Comparison of ENCODE assay signal across 8 mouse cellular contexts in genomic region chr8:84846722-84847572, GRCm38 (mm10). TPM values are rescaled to one million over a fixed set of nuclear protein-coding genes. Genes with fewer than 3 reads are reported as not detected.
A peak's percentile ranks its signal among the peaks of the same experiment; 100 is the strongest.
DNase-seq lines count a peak whose midpoint lies in the region; ATAC-seq and TF ChIP-seq lines count a peak whose summit lies in the region.

TSS of gene Calr (minus strand) at chr8:84846934.

- peak within 1 kb of the TSS; percentile 87 for H3K4me2 ChIP-seq in heart, embryonic 12.5 days
- H3K4me2 ChIP-seq in kidney, postnatal 0 days (ENCODE audit: low read length), result peak within 1 kb of the TSS; percentile 77
- peak within 1 kb of the TSS; percentile 95 for H3K4me2 ChIP-seq in liver, embryonic 11.5 days
- peak within 1 kb of the TSS; percentile 80 for H3K4me2 ChIP-seq in stomach, embryonic 14.5 days (replicated peaks; ENCODE audit: low read depth, low read length)

- peak; percentile 100 for DNase-seq in CD4-positive helper T cell, adult 2 months (ENCODE audit: low read depth, low spot score)
- peak; percentile 100 for DNase-seq in brain, embryonic 18.5 days (ENCODE audit: low read depth, low spot score)
- peak; percentile 100 for DNase-seq in kidney, postnatal 0 days (ENCODE audit: low spot score)
- DNase-seq in liver, embryonic 11.5 days (ENCODE audit: low spot score), result peak; percentile 100
- DNase-seq in naive thymus-derived CD4-positive, alpha-beta T cell, adult 2 months (ENCODE audit: low read depth), result peak; percentile 99

- ATAC-seq in erythroid progenitor cell, adult 5-6 weeks (replicated peaks; ENCODE audit: low FRiP score, poor library complexity, severe bottlenecking), result peak; percentile 94
- peak; percentile 99 for ATAC-seq in heart, embryonic 12.5 days (ENCODE audit: insufficient number of reproducible peaks, low FRiP score)
- ATAC-seq in kidney, postnatal 0 days (replicated peaks; ENCODE audit: low FRiP score, low read depth), result peak; percentile 99
- peak; percentile 98 for ATAC-seq in liver, embryonic 11.5 days (replicated peaks; ENCODE audit: low FRiP score)
- ATAC-seq in stomach, embryonic 14.5 days (ENCODE audit: insufficient number of reproducible peaks, insufficient read depth, low FRiP score, low read depth), result peak; percentile 100

- WGBS in heart, embryonic 12.5 days, result under 1% methylated on average over 55 of the region's 55 CpGs
- under 1% methylated on average over 53 of the region's 55 CpGs for WGBS in kidney, postnatal 0 days
- under 1% methylated on average over 55 of the region's 55 CpGs for WGBS in liver, embryonic 11.5 days
- under 1% methylated on average over 55 of the region's 55 CpGs for WGBS in stomach, embryonic 14.5 days

- H3K27ac ChIP-seq in heart, embryonic 12.5 days (ENCODE audit: poor library complexity, severe bottlenecking), result peak within 1 kb of the TSS; percentile 91
- peak within 1 kb of the TSS; percentile 74 for H3K27ac ChIP-seq in kidney, postnatal 0 days
- H3K27ac ChIP-seq in liver, embryonic 11.5 days (ENCODE audit: low read depth, low read length), result peak within 1 kb of the TSS; percentile 94
- H3K27ac ChIP-seq in stomach, embryonic 14.5 days (ENCODE audit: low read length), result peak within 1 kb of the TSS; percentile 82

- peaks cover 28% of the 10 kb centered on the region for H3K4me1 ChIP-seq in heart, embryonic 12.5 days (replicated peaks)
- peaks cover 5% of the 10 kb centered on the region for H3K4me1 ChIP-seq in kidney, postnatal 0 days (replicated peaks; ENCODE audit: insufficient read depth, low read length)
- peaks cover 29% of the 10 kb centered on the region for H3K4me1 ChIP-seq in liver, embryonic 11.5 days (replicated peaks; ENCODE audit: control insufficient read depth, insufficient read depth, low read length)
- peaks cover 20% of the 10 kb centered on the region for H3K4me1 ChIP-seq in stomach, embryonic 14.5 days (ENCODE audit: control insufficient read depth, insufficient read depth, low read length)

- H3K9me3 ChIP-seq in heart, embryonic 12.5 days (replicated peaks), result no peaks in the 10 kb centered on the region
- H3K9me3 ChIP-seq in kidney, postnatal 0 days (replicated peaks; ENCODE audit: low read length), result no peaks in the 10 kb centered on the region
- no peaks in the 10 kb centered on the region for H3K9me3 ChIP-seq in liver, embryonic 11.5 days (ENCODE audit: control insufficient read depth, low read length)
- no peaks in the 10 kb centered on the region for H3K9me3 ChIP-seq in stomach, embryonic 14.5 days (ENCODE audit: control insufficient read depth, low read depth, low read length)

- H3K4me3 ChIP-seq in heart, embryonic 12.5 days, result peak within 1 kb of the TSS; percentile 91
- peak within 1 kb of the TSS; percentile 74 for H3K4me3 ChIP-seq in kidney, postnatal 0 days (replicated peaks; ENCODE audit: low read depth, low read length)
- peak within 1 kb of the TSS; percentile 97 for H3K4me3 ChIP-seq in liver, embryonic 11.5 days (ENCODE audit: low read depth, low read length)
- H3K4me3 ChIP-seq in stomach, embryonic 14.5 days (ENCODE audit: low read depth, low read length), result peak within 1 kb of the TSS; percentile 93

- peak within 1 kb of the TSS; percentile 96 for H3K9ac ChIP-seq in heart, embryonic 12.5 days
- H3K9ac ChIP-seq in kidney, postnatal 0 days (ENCODE audit: low read depth, low read length), result peak within 1 kb of the TSS; percentile 82
- H3K9ac ChIP-seq in liver, embryonic 11.5 days (ENCODE audit: low read depth, low read length), result peak within 1 kb of the TSS; percentile 98
- peak within 1 kb of the TSS; percentile 97 for H3K9ac ChIP-seq in stomach, embryonic 14.5 days (replicated peaks; ENCODE audit: low read depth, low read length)

- TF ChIP-seq CTCF in kidney, postnatal 0 days (IDR thresholded peaks at IDR 0.05; ENCODE audit: low read depth), result peak; percentile 41; the same call in 1 of the 2 replicates

- H3K36me3 ChIP-seq in heart, embryonic 12.5 days, result peaks cover 34% of the 10 kb centered on the region
- peaks cover 28% of the 10 kb centered on the region for H3K36me3 ChIP-seq in kidney, postnatal 0 days (ENCODE audit: insufficient read depth, low read length)
- H3K36me3 ChIP-seq in liver, embryonic 11.5 days (ENCODE audit: control insufficient read depth, insufficient read depth, low read length), result peaks cover 38% of the 10 kb centered on the region
- peaks cover 39% of the 10 kb centered on the region for H3K36me3 ChIP-seq in stomach, embryonic 14.5 days (ENCODE audit: control insufficient read depth, insufficient read depth, low read length)

- H3K27me3 ChIP-seq in heart, embryonic 12.5 days (replicated peaks), result no peaks in the 10 kb centered on the region
- H3K27me3 ChIP-seq in kidney, postnatal 0 days (ENCODE audit: insufficient read depth, low read length), result no peaks in the 10 kb centered on the region
- no peaks in the 10 kb centered on the region for H3K27me3 ChIP-seq in liver, embryonic 11.5 days (replicated peaks; ENCODE audit: control insufficient read depth, insufficient read depth, low read length)
- no peaks in the 10 kb centered on the region for H3K27me3 ChIP-seq in stomach, embryonic 14.5 days (ENCODE audit: control insufficient read depth, insufficient read depth, low read length)

RNA-seq across cellular contexts. Expression of gene Calr, which starts in this region (rescaled TPM):
- 261 and 337 TPM in 2 replicates for total RNA-seq in erythroid progenitor cell, adult 5-6 weeks (2015; ENCODE audit: low replicate concordance)
- 660 and 677 TPM in 2 replicates for total RNA-seq in erythroid progenitor cell, adult 5-6 weeks (2017; ENCODE audit: low replicate concordance)
- 747 and 767 TPM in 2 replicates for polyA plus RNA-seq in heart, embryonic 12.5 days (2016; fragmentation: Nextera tagmentation; extraction: Ambion mirVana)
- 644 and 753 TPM in 2 replicates for polyA plus RNA-seq in kidney, postnatal 0 days (2015; fragmentation: Nextera tagmentation; extraction: Ambion mirVana)
- polyA plus RNA-seq in liver, embryonic 11.5 days (2014; fragmentation: Nextera tagmentation; extraction: Ambion mirVana), result 860 and 893 TPM in 2 replicates
- polyA plus RNA-seq in stomach, embryonic 14.5 days (2014; fragmentation: Nextera tagmentation; extraction: Ambion mirVana), result 669 and 791 TPM in 2 replicates

Comparison
In these comparisons a context has a peak if more than half of its experiments do, and no peak if none do; other contexts are left out.
1. Peak in every context shown above with its lines: DNase-seq, ATAC-seq, H3K4me3 ChIP-seq and H3K27ac ChIP-seq.